Mouse (Mus musculus): ENCODE results near the gene En2. TPM values are rescaled to one million over a fixed set of nuclear protein-coding genes. Genes with fewer than 3 reads are reported as not detected.

En2 gene
- polyA plus RNA-seq (2021) = 0.05 TPM

DNA sequence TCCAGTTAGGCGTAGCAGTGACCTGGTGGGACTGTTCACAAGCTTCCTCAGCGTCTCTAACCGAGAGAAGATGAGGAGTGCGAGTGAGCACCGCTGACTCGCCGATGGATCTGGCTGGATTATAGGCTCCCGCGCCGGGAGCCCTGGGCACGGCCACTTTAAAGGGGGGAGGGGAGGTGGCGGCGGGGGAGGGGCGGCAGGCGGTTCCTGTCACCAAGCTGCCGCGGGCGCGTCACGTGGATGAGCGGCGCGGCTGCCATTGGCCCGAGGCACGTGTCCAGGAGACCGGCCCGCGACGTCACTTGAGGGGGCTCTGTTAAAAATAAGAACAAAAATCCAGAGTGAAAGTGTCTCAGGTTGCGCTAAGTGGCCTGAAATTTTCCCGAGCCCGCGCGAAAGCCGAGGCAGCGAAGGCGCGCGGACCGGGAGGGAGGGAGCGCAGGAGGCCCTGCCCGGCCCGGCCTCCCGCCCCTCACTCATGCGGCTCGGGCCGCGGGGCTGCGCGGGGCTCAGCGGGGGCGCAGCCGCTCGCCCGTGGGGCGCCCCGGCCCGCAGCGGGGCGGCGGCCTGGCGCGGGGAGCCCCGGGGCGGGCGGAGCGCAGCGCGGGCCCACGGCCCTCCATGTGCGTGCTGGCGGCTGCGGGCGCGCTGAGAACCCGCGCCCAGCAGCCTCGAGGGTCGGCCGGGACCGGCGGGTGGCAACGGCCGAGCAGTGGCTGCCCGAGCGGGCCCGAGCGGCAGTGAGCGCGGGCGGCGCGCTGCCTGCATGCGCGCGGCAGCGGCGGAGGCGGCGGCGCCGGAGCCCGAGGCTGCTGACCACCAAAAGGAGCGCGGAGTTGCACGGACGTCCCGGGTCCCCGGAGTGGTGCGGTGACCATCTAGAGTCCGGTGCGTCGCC, at the start of gene En2:
En2 (plus strand) TSS at position 337 of the 898 bp plus-strand sequence.
- no peak for ATAC-seq
- DNase-seq (ENCODE audit: low read depth, low spot score) = no peak
- no peak for TF ChIP-seq CTCF (IDR thresholded peaks at IDR 0.05)
- ChIA-PET CTCF (no interaction called here), POLR2A (no interaction called here)
- H3K27me3 ChIP-seq = peaks cover 54% of the 10 kb centered on the region
- in situ Hi-C loops (cut with MboI; ENCODE audit: low pct_unique_long_range_greater_than_20kb) = no loop called here

DNA sequence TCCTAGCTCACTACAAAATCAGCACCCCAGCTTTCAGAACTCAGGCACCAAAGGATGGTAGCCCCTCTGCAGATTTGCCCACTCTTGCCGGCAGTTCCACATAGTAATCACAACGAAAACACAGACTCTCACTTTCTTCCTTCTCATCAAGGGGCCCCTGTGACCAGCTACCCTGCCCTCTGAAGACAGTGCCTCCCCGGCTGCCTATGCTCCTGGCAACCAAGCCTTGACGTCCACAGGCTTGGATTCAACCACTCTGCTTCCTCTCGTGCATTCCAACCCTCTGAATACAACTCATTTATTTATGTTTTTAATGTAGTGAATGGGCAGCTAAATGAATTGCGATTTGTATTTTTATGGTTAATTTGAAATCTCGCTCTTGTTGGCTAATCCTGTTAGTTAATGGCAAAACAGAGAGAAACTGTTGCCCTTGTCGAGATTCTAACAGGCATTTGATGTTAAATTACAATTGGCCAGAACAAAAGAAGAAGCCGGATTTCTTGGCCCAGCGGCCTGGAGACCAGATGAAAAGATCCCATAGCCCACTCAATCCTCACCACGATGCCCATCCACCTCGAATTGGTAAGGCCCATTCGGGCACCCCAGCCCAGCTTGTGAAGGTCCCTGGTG, 48.1 kb upstream of the En2 start:
- POLR2A ChIA-PET = no interaction called here
- peaks cover 31% of the 10 kb centered on the region for H3K27me3 ChIP-seq
- CTCF ChIA-PET = interaction anchor here (1.1 kb wide), 1 partner anchor 12 kb away, joined by 4 read pairs; no protein-coding TSS in a partner anchor
- ATAC-seq (no peak), DNase-seq (ENCODE audit: low read depth, low spot score) (no peak)
- no peak for TF ChIP-seq CTCF (IDR thresholded peaks at IDR 0.05)
- in situ Hi-C loops (cut with MboI; ENCODE audit: low pct_unique_long_range_greater_than_20kb) = loop anchor here (25.0 kb wide), 1 partner anchor 270 kb away; no protein-coding TSS in a partner anchor

DNA sequence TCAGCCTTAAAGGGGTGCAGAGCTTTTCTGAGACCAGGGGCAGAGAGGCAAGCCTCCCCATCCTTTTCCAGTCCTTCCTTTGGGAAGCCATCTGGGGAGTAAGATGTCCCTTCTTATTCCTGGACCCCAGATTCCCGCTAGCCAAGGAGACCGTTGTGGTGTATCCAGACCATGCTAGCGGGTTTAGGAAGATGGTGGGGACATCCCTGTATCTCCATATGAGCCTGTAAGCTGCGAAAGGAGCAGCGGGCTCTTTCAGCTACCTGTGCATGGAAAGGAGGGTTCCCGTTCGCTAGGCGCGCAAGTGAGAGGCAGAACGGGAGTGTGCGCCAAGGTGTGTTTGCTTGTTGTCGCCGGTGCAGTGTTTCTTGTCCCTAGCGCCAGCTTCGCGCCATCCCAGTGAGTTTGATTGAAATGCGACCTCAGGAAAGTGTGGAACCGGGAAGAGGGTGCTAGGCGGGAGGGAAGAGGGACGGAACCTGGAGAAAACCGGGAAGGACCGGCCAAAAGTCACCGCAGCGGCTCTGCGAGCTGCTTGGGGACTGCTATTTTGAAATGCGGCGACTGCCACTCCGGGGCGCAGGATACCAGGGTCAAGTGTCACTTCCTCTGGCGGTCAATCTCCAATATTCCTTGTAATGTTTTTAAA, 47.5 kb upstream of the En2 start:
- in situ Hi-C loops (cut with MboI; ENCODE audit: low pct_unique_long_range_greater_than_20kb) = loop anchor here (25.0 kb wide), 1 partner anchor 269 kb away; no protein-coding TSS in a partner anchor
- DNase-seq (ENCODE audit: low read depth, low spot score) (no peak), ATAC-seq (no peak)
- no peak for TF ChIP-seq CTCF (IDR thresholded peaks at IDR 0.05)
- H3K27me3 ChIP-seq = peaks cover 34% of the 10 kb centered on the region
- ChIA-PET CTCF (interaction anchor here (1.1 kb wide), 1 partner anchor 12 kb away, joined by 4 read pairs; no protein-coding TSS in a partner anchor), POLR2A (no interaction called here)

DNA sequence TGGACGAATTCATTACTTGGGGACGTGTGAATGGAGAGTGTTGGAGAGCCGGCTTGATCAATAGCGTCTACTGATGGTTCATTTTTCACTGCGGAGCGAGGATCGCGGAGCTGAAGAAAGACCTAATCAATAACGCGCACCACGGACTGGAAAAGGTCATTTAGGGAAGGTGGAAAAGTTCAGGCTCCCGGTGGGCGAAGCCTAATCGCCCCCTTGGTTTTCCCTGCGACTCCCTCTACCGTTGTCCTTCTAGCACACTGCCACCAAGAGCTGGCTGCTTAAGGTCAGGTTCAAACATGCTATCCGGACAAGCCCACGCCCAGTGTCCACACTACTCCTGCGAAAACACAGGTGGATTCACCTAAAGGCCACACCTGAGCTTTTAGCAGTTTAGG, 47.0 kb upstream of the En2 start:
- ATAC-seq = no peak

DNA sequence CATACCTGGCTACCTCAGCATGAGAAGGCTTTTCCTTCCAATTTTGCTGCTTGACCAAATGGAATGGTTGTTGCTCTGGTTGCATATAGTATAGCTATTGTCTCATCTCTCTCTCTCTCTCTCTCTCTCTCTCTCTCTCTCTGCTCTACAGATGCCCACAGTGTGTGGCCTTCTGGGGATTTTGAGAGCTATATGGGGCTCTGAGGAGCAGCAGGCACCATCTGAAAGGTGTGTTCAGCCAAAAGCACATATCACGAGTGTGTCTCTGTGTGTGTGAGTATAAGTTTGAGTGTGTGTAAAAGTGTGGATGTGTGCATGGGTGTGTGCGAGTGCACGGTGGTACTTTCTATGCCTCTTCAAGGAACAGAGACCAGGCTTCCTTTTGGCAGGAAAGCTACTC, 45.9 kb upstream of the En2 start:
- ChIA-PET CTCF (no interaction called here), POLR2A (no interaction called here)
- DNase-seq (ENCODE audit: low read depth, low spot score) (no peak), ATAC-seq (no peak)
- in situ Hi-C loops (cut with MboI; ENCODE audit: low pct_unique_long_range_greater_than_20kb) = loop anchor here (25.0 kb wide), 1 partner anchor 268 kb away; no protein-coding TSS in a partner anchor
- peaks cover 50% of the 10 kb centered on the region for H3K27me3 ChIP-seq
- no peak for TF ChIP-seq CTCF (IDR thresholded peaks at IDR 0.05)

More for the DNA sequence above, 47.0 kb upstream of the En2 start:
- ChIA-PET POLR2A (no interaction called here), CTCF (no interaction called here)
- TF ChIP-seq CTCF (IDR thresholded peaks at IDR 0.05) = no peak
- in situ Hi-C loops (cut with MboI; ENCODE audit: low pct_unique_long_range_greater_than_20kb) = loop anchor here (25.0 kb wide), 1 partner anchor 269 kb away; no protein-coding TSS in a partner anchor
- H3K27me3 ChIP-seq = peaks cover 39% of the 10 kb centered on the region
- no peak for DNase-seq (ENCODE audit: low read depth, low spot score)

DNA sequence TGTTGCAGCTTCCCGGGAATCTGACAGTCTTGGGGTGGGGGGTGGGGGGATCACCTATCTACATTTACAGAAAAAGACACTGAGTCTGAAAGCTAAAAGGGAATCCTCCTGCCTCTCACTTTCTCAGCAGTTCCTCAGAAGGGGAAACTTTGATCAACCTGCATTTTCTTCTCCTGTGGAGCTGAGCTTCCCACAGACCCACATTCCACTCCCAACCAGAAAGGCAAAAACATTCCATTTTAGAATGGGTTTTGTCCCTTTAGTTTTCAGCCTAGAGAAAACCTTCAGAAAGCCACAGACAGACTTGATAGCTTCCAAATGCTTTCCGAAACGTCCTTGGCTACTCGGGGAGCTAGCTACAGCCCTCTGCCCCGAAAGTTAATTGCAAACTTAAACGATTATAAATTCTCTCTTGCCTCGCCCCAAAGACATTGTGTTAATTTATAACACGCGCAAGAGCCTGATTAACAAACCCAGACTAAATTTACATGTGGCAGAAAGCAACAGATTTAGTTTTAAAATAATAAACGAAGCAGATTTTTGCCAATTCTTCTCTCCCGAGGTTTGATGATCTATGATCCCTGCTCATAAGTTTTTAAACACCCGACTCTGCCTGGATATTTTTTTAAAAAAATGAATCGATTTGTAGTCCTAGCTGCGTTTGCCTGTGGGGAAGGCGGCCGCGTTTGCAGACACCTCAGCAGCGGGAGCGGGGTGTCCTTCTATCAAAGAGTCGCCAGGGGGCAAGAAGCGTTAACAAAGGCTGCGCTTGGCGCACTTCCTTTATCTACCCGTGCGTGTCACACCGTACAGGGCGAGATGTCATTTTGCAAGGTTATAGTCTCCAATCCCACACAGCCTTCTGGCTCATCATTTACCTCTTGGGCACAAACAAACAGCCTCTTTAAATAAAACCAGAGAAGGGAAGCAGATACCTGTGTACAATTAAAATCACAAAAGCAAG, 42.7 kb upstream of the En2 start:
- CTCF ChIA-PET = interaction anchor here (0.7 to 3.2 kb wide), 4 partner anchors 11 to 21 kb away, joined by 3 to 8 read pairs (median 5); no protein-coding TSS in a partner anchor

DNA sequence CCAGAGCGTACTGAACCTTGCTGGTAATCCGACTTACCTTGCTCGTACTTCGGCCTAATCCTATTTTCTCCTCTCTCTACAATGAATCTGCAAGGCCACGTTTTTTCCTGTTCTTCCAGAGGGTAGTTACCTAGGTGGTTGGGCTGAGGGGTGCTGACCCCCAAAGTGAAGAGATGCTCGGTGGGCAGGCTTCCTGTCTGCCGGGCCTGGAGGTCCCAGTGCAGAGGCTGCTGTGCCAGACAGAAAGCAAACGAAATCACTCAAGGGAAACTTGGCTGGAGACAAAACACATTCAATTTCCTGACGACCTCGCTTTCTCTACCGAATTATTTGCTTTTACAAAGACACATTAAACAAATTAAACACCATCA, 42.1 kb upstream of the En2 start:
- TF ChIP-seq CTCF (IDR thresholded peaks at IDR 0.05) = no peak
- POLR2A ChIA-PET = no interaction called here
- CTCF ChIA-PET = interaction anchor here (0.7 to 3.2 kb wide), 2 partner anchors 13 to 31 kb away, joined by 3 to 8 read pairs; no protein-coding TSS in a partner anchor
- ATAC-seq (no peak), DNase-seq (ENCODE audit: low read depth, low spot score) (no peak)
- H3K27me3 ChIP-seq = peaks cover 44% of the 10 kb centered on the region
- in situ Hi-C loops (cut with MboI; ENCODE audit: low pct_unique_long_range_greater_than_20kb) = loop anchor here (25.0 kb wide), 1 partner anchor 264 kb away; no protein-coding TSS in a partner anchor

More for the DNA sequence above, 42.7 kb upstream of the En2 start:
- DNase-seq (ENCODE audit: low read depth, low spot score) (no peak), ATAC-seq (peak; percentile 86)
- in situ Hi-C loops (cut with MboI; ENCODE audit: low pct_unique_long_range_greater_than_20kb) = loop anchor here (25.0 kb wide), 1 partner anchor 265 kb away; no protein-coding TSS in a partner anchor
- peak; percentile 90 for TF ChIP-seq CTCF (IDR thresholded peaks at IDR 0.05)
- H3K27me3 ChIP-seq = peaks cover 50% of the 10 kb centered on the region
- POLR2A ChIA-PET = no interaction called here

DNA sequence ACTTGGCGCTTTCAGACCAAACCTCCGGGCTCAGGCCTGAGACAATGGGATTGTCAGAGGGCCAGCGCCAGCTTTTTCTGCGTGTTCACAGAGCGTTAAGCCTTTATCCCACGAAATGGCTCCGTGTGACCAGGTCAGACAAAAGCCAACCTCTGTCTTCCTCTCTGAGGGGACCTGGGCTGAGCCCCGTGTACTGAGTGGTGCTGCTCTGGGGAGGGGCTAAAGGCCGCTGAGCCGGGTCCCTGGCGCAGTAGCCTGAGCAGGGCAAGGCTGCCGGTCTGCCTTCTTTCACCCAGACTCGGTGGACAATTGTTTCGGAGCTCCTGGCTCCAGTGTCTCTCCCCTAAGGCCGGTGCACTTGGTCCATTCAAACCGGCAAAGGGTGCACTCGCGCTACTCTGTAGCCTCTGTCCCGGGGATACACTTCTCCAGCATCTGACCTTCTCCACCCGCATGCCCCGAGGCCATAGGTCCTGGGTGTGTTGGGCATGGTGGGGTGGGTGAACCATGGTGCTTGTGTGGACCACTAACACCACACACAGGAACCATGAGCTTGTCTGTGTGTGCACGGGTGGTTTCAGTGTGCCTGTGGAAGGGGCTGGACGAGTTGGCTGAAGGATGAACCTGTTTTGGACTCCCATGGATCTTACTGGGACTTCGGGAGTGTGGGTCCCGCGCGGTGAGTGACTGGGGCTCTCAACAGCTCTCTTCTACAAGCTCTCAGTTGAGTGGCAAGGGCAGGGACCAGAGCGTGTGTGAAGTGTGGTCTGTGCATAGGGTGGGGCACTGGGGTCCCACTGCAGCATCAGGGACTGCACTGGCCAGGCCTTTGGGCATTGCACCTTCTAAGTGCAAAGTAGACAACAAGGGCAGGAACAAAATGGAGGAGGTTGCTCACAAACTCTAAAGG, 40.9 kb upstream of the En2 start:
- CTCF ChIA-PET = interaction anchor here (0.7 to 3.2 kb wide), 2 partner anchors 14 to 33 kb away, joined by 3 to 8 read pairs; no protein-coding TSS in a partner anchor
- ATAC-seq (no peak), DNase-seq (ENCODE audit: low read depth, low spot score) (no peak)
- POLR2A ChIA-PET = interaction anchor here (0.7 to 1.0 kb wide), 2 partner anchors 82 to 354 kb away, joined by 3 to 5 read pairs; no protein-coding TSS in a partner anchor
- peaks cover 42% of the 10 kb centered on the region for H3K27me3 ChIP-seq
- no peak for TF ChIP-seq CTCF (IDR thresholded peaks at IDR 0.05)
- in situ Hi-C loops (cut with MboI; ENCODE audit: low pct_unique_long_range_greater_than_20kb) = loop anchor here (25.0 kb wide), 1 partner anchor 263 kb away; no protein-coding TSS in a partner anchor
